Mouse (Mus musculus): Measurements from ENCODE around the gene Asl. TPM values are rescaled to one million over a fixed set of nuclear protein-coding genes. Genes with fewer than 3 reads are reported as not detected.
A peak's percentile ranks its signal among the peaks of the same experiment; 100 is the strongest.

The Asl gene
- polyA plus RNA-seq, 1 experiment from 2014 or later: 23.1 TPM

- peak; percentile 23; the same call in 1 of the 2 replicates for TF ChIP-seq CTCF (IDR thresholded peaks at IDR 0.05; ENCODE audit: low read depth)
- H3K4me3 ChIP-seq (ENCODE audit: low read depth, low read length): no peak overlapping the region
- no peak overlapping the region for H3K27ac ChIP-seq (ENCODE audit: low read depth)
- H3K4me1 ChIP-seq (ENCODE audit: insufficient read depth): peaks cover 4% of the 10 kb centered on the region; the same call in 1 of the 2 replicates
- peaks cover 31% of the 10 kb centered on the region; the same call in 1 of the 2 replicates for H3K36me3 ChIP-seq (ENCODE audit: insufficient read depth)
- ATAC-seq (ENCODE audit: insufficient read depth) (no peak), DNase-seq (peak; percentile 17)
- 67% methylated on average over 19 of the region's 19 CpGs for WGBS
- H3K4me2 ChIP-seq: no peak overlapping the region
- no peaks in the 10 kb centered on the region for H3K27me3 ChIP-seq (ENCODE audit: insufficient read depth, low read length)
- no peak overlapping the region for H3K9ac ChIP-seq
- no peaks in the 10 kb centered on the region for H3K9me3 ChIP-seq (ENCODE audit: low read depth, low read length)
Observed at GRCm38 (mm10) chr5:129997700-129998099, 31.3 kb downstream of the Asl start.

GRCm38 (mm10) chr5:129994989-129995388, 34.1 kb downstream of the Asl start:
- Histone ChIP-seq H3K27ac (ENCODE audit: low read depth) (no peak overlapping the region), H3K9me3 (ENCODE audit: low read depth, low read length) (no peaks in the 10 kb centered on the region), H3K36me3 (ENCODE audit: insufficient read depth) (peaks cover 34% of the 10 kb centered on the region; the same call in 1 of the 2 replicates), H3K27me3 (ENCODE audit: insufficient read depth, low read length) (no peaks in the 10 kb centered on the region), H3K9ac (no peak overlapping the region), H3K4me3 (ENCODE audit: low read depth, low read length) (no peak overlapping the region), H3K4me2 (no peak overlapping the region), H3K4me1 (ENCODE audit: insufficient read depth) (no peaks in the 10 kb centered on the region)
- WGBS: 90% methylated on average over 7 of the region's 7 CpGs
- no peak for TF ChIP-seq CTCF (IDR thresholded peaks at IDR 0.05; ENCODE audit: low read depth)
- DNase-seq (no peak), ATAC-seq (ENCODE audit: insufficient read depth) (no peak)

GRCm38 (mm10) chr5:129993374-129993773, 35.7 kb downstream of the Asl start:
- WGBS: 91% methylated on average over 14 of the region's 14 CpGs
- DNase-seq: no peak
- Histone ChIP-seq H3K36me3 (ENCODE audit: insufficient read depth) (peaks cover 45% of the 10 kb centered on the region), H3K4me2 (no peak overlapping the region), H3K9ac (no peak overlapping the region), H3K4me3 (ENCODE audit: low read depth, low read length) (no peak overlapping the region), H3K4me1 (ENCODE audit: insufficient read depth) (no peaks in the 10 kb centered on the region), H3K27me3 (ENCODE audit: insufficient read depth, low read length) (no peaks in the 10 kb centered on the region), H3K9me3 (ENCODE audit: low read depth, low read length) (no peaks in the 10 kb centered on the region), H3K27ac (ENCODE audit: low read depth) (no peak overlapping the region)
- no peak for TF ChIP-seq CTCF (IDR thresholded peaks at IDR 0.05; ENCODE audit: low read depth)
- no peak for ATAC-seq (ENCODE audit: insufficient read depth)

GRCm38 (mm10) chr5:129991898-129992297, 37.1 kb downstream of the Asl start:
- no peak for TF ChIP-seq CTCF (IDR thresholded peaks at IDR 0.05; ENCODE audit: low read depth)
- WGBS: 84% methylated on average over 5 of the region's 5 CpGs
- no peaks in the 10 kb centered on the region for H3K27me3 ChIP-seq (ENCODE audit: insufficient read depth, low read length)
- no peaks in the 10 kb centered on the region for H3K9me3 ChIP-seq (ENCODE audit: low read depth, low read length)
- H3K27ac ChIP-seq (ENCODE audit: low read depth): no peak overlapping the region
- H3K36me3 ChIP-seq (ENCODE audit: insufficient read depth): peaks cover 46% of the 10 kb centered on the region
- H3K4me2 ChIP-seq: no peak overlapping the region
- H3K4me1 ChIP-seq (ENCODE audit: insufficient read depth): no peaks in the 10 kb centered on the region
- no peak overlapping the region for H3K9ac ChIP-seq
- no peak overlapping the region for H3K4me3 ChIP-seq (ENCODE audit: low read depth, low read length)
- no peak for ATAC-seq (ENCODE audit: insufficient read depth)
- DNase-seq: no peak

- H3K4me2 ChIP-seq: no peak overlapping the region
- no peaks in the 10 kb centered on the region for H3K9me3 ChIP-seq (ENCODE audit: low read depth, low read length)
- no peak overlapping the region for H3K9ac ChIP-seq
- no peak for TF ChIP-seq CTCF (IDR thresholded peaks at IDR 0.05; ENCODE audit: low read depth)
- ATAC-seq (ENCODE audit: insufficient read depth) (no peak), DNase-seq (peak; percentile 12)
- H3K36me3 ChIP-seq (ENCODE audit: insufficient read depth): peaks cover 35% of the 10 kb centered on the region
- 55% methylated on average over 13 of the region's 13 CpGs for WGBS
- H3K4me3 ChIP-seq (ENCODE audit: low read depth, low read length): no peak overlapping the region
- no peaks in the 10 kb centered on the region for H3K27me3 ChIP-seq (ENCODE audit: insufficient read depth, low read length)
- H3K4me1 ChIP-seq (ENCODE audit: insufficient read depth): no peaks in the 10 kb centered on the region
- no peak overlapping the region for H3K27ac ChIP-seq (ENCODE audit: low read depth)
Observed at GRCm38 (mm10) chr5:129989376-129989775, 39.7 kb downstream of the Asl start.

GRCm38 (mm10) chr5:129980216-129980615, 48.8 kb downstream of the Asl start:
- Histone ChIP-seq H3K9me3 (ENCODE audit: low read depth, low read length) (no peaks in the 10 kb centered on the region), H3K4me1 (ENCODE audit: insufficient read depth) (no peaks in the 10 kb centered on the region), H3K9ac (no peak overlapping the region), H3K36me3 (ENCODE audit: insufficient read depth) (peaks cover 24% of the 10 kb centered on the region; the same call in 1 of the 2 replicates), H3K27ac (ENCODE audit: low read depth) (no peak overlapping the region), H3K4me2 (no peak overlapping the region), H3K27me3 (ENCODE audit: insufficient read depth, low read length) (no peaks in the 10 kb centered on the region), H3K4me3 (ENCODE audit: low read depth, low read length) (no peak overlapping the region)
- ATAC-seq (ENCODE audit: insufficient read depth): no peak
- DNase-seq: no peak
- 26% methylated on average over 3 of the region's 3 CpGs for WGBS
- TF ChIP-seq CTCF (IDR thresholded peaks at IDR 0.05; ENCODE audit: low read depth): no peak

- no peak for TF ChIP-seq CTCF (IDR thresholded peaks at IDR 0.05; ENCODE audit: low read depth)
- ATAC-seq (ENCODE audit: insufficient read depth) (no peak), DNase-seq (no peak)
- Histone ChIP-seq H3K4me1 (ENCODE audit: insufficient read depth) (no peaks in the 10 kb centered on the region), H3K9ac (no peak overlapping the region), H3K27ac (ENCODE audit: low read depth) (no peak overlapping the region), H3K36me3 (ENCODE audit: insufficient read depth) (peaks cover 19% of the 10 kb centered on the region; the same call in 1 of the 2 replicates), H3K9me3 (ENCODE audit: low read depth, low read length) (no peaks in the 10 kb centered on the region), H3K27me3 (ENCODE audit: insufficient read depth, low read length) (no peaks in the 10 kb centered on the region), H3K4me2 (no peak overlapping the region), H3K4me3 (ENCODE audit: low read depth, low read length) (no peak overlapping the region)
- 68% methylated on average over 5 of the region's 5 CpGs for WGBS
Observed at GRCm38 (mm10) chr5:129978608-129979007, 50.4 kb downstream of the Asl start.

GRCm38 (mm10) chr5:129977768-129978167, 51.3 kb downstream of the Asl start:
- Histone ChIP-seq H3K4me2 (no peak overlapping the region), H3K27ac (ENCODE audit: low read depth) (no peak overlapping the region), H3K36me3 (ENCODE audit: insufficient read depth) (peaks cover 11% of the 10 kb centered on the region; the same call in 1 of the 2 replicates), H3K9ac (no peak overlapping the region), H3K4me3 (ENCODE audit: low read depth, low read length) (no peak overlapping the region), H3K9me3 (ENCODE audit: low read depth, low read length) (no peaks in the 10 kb centered on the region), H3K27me3 (ENCODE audit: insufficient read depth, low read length) (no peaks in the 10 kb centered on the region), H3K4me1 (ENCODE audit: insufficient read depth) (no peaks in the 10 kb centered on the region)
- DNase-seq: no peak
- TF ChIP-seq CTCF (IDR thresholded peaks at IDR 0.05; ENCODE audit: low read depth): no peak
- 79% methylated on average over 4 of the region's 4 CpGs for WGBS
- ATAC-seq (ENCODE audit: insufficient read depth): no peak

Measured in lung, embryonic 14.5 days (tissue).